Mouse (Mus musculus): ENCODE measurements at regions not wholly inside any gene's neighbourhood (a gene's known extent, or its start where the extent isn't known, plus 50 kb on each side); places are given as distances from the start of the nearest gene placed in this dataset.
"Not testable (repeated sequence)": the region's sequence is repeated elsewhere in the genome, so short reads cannot be mapped to it uniquely, and the experiment has no call there.

- no peak for DNase-seq (ENCODE audit: low read depth, low spot score)
- no peak overlapping the region for H3K27ac ChIP-seq (ENCODE audit: insufficient read depth, low read depth, low read length, poor library complexity, severe bottlenecking)
- H3K9me3 ChIP-seq (ENCODE audit: control insufficient read depth, insufficient read depth, low read depth, low read length): no peaks in the 10 kb centered on the region
- no peaks in the 10 kb centered on the region for H3K36me3 ChIP-seq (ENCODE audit: control insufficient read depth, insufficient read depth, low read length, poor library complexity, severe bottlenecking)
- in situ Hi-C loops (cut with MboI; ENCODE audit: low sequenced_read_pairs in 2 of 2, unreplicated experiment in 2 of 2): no loop called here
- no peak overlapping the region for H3K9ac ChIP-seq (ENCODE audit: insufficient read depth, low read depth, low read length, poor library complexity, severe bottlenecking)
- H3K4me1 ChIP-seq (ENCODE audit: control insufficient read depth in 2 of 2, insufficient read depth in 2 of 2, low read length in 2 of 2, poor library complexity in 1 of 2): no peaks in the 10 kb centered on the region
- H3K4me3 ChIP-seq (ENCODE audit: insufficient read depth in 1 of 2, low read depth in 1 of 2, low read length in 2 of 2, poor library complexity in 1 of 2, severe bottlenecking in 1 of 2): no peak overlapping the region
- TF ChIP-seq ZC3H11A (IDR thresholded peaks at IDR 0.05; ENCODE audit: borderline replicate concordance, low read depth, low read length): no peak
- TF ChIP-seq CHD2 (IDR thresholded peaks at IDR 0.05; ENCODE audit: low read depth, low read length): no peak
- TF ChIP-seq MAFK (IDR thresholded peaks at IDR 0.05; ENCODE audit: insufficient read depth, low read depth, low read length): no peak
- no peak for TF ChIP-seq HCFC1 (IDR thresholded peaks at IDR 0.05; ENCODE audit: borderline replicate concordance, insufficient read depth, low read length)
- no peak for TF ChIP-seq ZNF384 (IDR thresholded peaks at IDR 0.05; ENCODE audit: low read depth, low read length)
These were observed 360.5 kb downstream of the Tlr4 start for GRCm38 (mm10) chr4:67187725-67188510.

GRCm38 (mm10) chr4:67190536-67190935, 363.2 kb downstream of the Tlr4 start:
- no peak overlapping the region for H3K9ac ChIP-seq (ENCODE audit: insufficient read depth, low read depth, low read length, poor library complexity, severe bottlenecking)
- DNase-seq (ENCODE audit: low read depth, low spot score): no peak
- no peaks in the 10 kb centered on the region for H3K9me3 ChIP-seq (ENCODE audit: control insufficient read depth, insufficient read depth, low read depth, low read length)
- no peak overlapping the region for H3K4me3 ChIP-seq (ENCODE audit: insufficient read depth in 1 of 2, low read depth in 1 of 2, low read length in 2 of 2, poor library complexity in 1 of 2, severe bottlenecking in 1 of 2)
- no peak for TF ChIP-seq CHD2 (IDR thresholded peaks at IDR 0.05; ENCODE audit: low read depth, low read length)
- no peak for TF ChIP-seq MAFK (IDR thresholded peaks at IDR 0.05; ENCODE audit: insufficient read depth, low read depth, low read length)
- no peak for TF ChIP-seq ZC3H11A (IDR thresholded peaks at IDR 0.05; ENCODE audit: borderline replicate concordance, low read depth, low read length)
- no peak for TF ChIP-seq HCFC1 (IDR thresholded peaks at IDR 0.05; ENCODE audit: borderline replicate concordance, insufficient read depth, low read length)
- TF ChIP-seq ZNF384 (IDR thresholded peaks at IDR 0.05; ENCODE audit: low read depth, low read length): no peak
- no peaks in the 10 kb centered on the region for H3K4me1 ChIP-seq (ENCODE audit: control insufficient read depth in 2 of 2, insufficient read depth in 2 of 2, low read length in 2 of 2, poor library complexity in 1 of 2)
- H3K36me3 ChIP-seq (ENCODE audit: control insufficient read depth, insufficient read depth, low read length, poor library complexity, severe bottlenecking): no peaks in the 10 kb centered on the region
- no peak overlapping the region for H3K27ac ChIP-seq (ENCODE audit: insufficient read depth, low read depth, low read length, poor library complexity, severe bottlenecking)
- in situ Hi-C loops (cut with MboI; ENCODE audit: low sequenced_read_pairs in 2 of 2, unreplicated experiment in 2 of 2): no loop called here

- no peak for DNase-seq (ENCODE audit: low read depth, low spot score)
- Histone ChIP-seq H3K4me3 (ENCODE audit: insufficient read depth in 1 of 2, low read depth in 1 of 2, low read length in 2 of 2, poor library complexity in 1 of 2, severe bottlenecking in 1 of 2) (no peak overlapping the region), H3K9me3 (ENCODE audit: control insufficient read depth, insufficient read depth, low read depth, low read length) (no peaks in the 10 kb centered on the region), H3K4me1 (ENCODE audit: control insufficient read depth in 2 of 2, insufficient read depth in 2 of 2, low read length in 2 of 2, poor library complexity in 1 of 2) (no peaks in the 10 kb centered on the region), H3K27ac (ENCODE audit: insufficient read depth, low read depth, low read length, poor library complexity, severe bottlenecking) (no peak overlapping the region), H3K36me3 (ENCODE audit: control insufficient read depth, insufficient read depth, low read length, poor library complexity, severe bottlenecking) (no peaks in the 10 kb centered on the region), H3K9ac (ENCODE audit: insufficient read depth, low read depth, low read length, poor library complexity, severe bottlenecking) (no peak overlapping the region)
- no peak for TF ChIP-seq ZC3H11A (IDR thresholded peaks at IDR 0.05; ENCODE audit: borderline replicate concordance, low read depth, low read length)
- TF ChIP-seq MAFK (IDR thresholded peaks at IDR 0.05; ENCODE audit: insufficient read depth, low read depth, low read length): peak; percentile 59; the same call in 1 of the 2 replicates
- in situ Hi-C loops (cut with MboI; ENCODE audit: low sequenced_read_pairs in 2 of 2, unreplicated experiment in 2 of 2): no loop called here
These were observed 367.0 kb downstream of the Tlr4 start for GRCm38 (mm10) chr4:67194425-67194824.

- Histone ChIP-seq H3K27ac (ENCODE audit: insufficient read depth, low read depth, low read length, poor library complexity, severe bottlenecking) (no peak overlapping the region), H3K9me3 (ENCODE audit: control insufficient read depth, insufficient read depth, low read depth, low read length) (no peaks in the 10 kb centered on the region), H3K36me3 (ENCODE audit: control insufficient read depth, insufficient read depth, low read length, poor library complexity, severe bottlenecking) (no peaks in the 10 kb centered on the region), H3K9ac (ENCODE audit: insufficient read depth, low read depth, low read length, poor library complexity, severe bottlenecking) (no peak overlapping the region), H3K4me3 (ENCODE audit: insufficient read depth in 1 of 2, low read depth in 1 of 2, low read length in 2 of 2, poor library complexity in 1 of 2, severe bottlenecking in 1 of 2) (no peak overlapping the region), H3K4me1 (ENCODE audit: control insufficient read depth in 2 of 2, insufficient read depth in 2 of 2, low read length in 2 of 2, poor library complexity in 1 of 2) (no peaks in the 10 kb centered on the region)
- DNase-seq (ENCODE audit: low read depth, low spot score): no peak
- in situ Hi-C loops (cut with MboI; ENCODE audit: low sequenced_read_pairs in 2 of 2, unreplicated experiment in 2 of 2): no loop called here
- TF ChIP-seq ZNF384 (IDR thresholded peaks at IDR 0.05; ENCODE audit: low read depth, low read length) (no peak), CHD2 (IDR thresholded peaks at IDR 0.05; ENCODE audit: low read depth, low read length) (no peak), MAFK (IDR thresholded peaks at IDR 0.05; ENCODE audit: insufficient read depth, low read depth, low read length) (no peak), HCFC1 (IDR thresholded peaks at IDR 0.05; ENCODE audit: borderline replicate concordance, insufficient read depth, low read length) (no peak)
These were observed 369.5 kb downstream of the Tlr4 start for GRCm38 (mm10) chr4:67196907-67197306.

- in situ Hi-C loops (cut with MboI; ENCODE audit: low sequenced_read_pairs in 2 of 2, unreplicated experiment in 2 of 2); H3K27ac ChIP-seq (ENCODE audit: insufficient read depth, low read depth, low read length, poor library complexity, severe bottlenecking); H3K4me1 ChIP-seq (ENCODE audit: control insufficient read depth in 2 of 2, insufficient read depth in 2 of 2, low read length in 2 of 2, poor library complexity in 1 of 2); H3K9me3 ChIP-seq (ENCODE audit: control insufficient read depth, insufficient read depth, low read depth, low read length); H3K4me3 ChIP-seq (ENCODE audit: insufficient read depth in 1 of 2, low read depth in 1 of 2, low read length in 2 of 2, poor library complexity in 1 of 2, severe bottlenecking in 1 of 2); DNase-seq (ENCODE audit: low read depth, low spot score); H3K9ac ChIP-seq (ENCODE audit: insufficient read depth, low read depth, low read length, poor library complexity, severe bottlenecking); H3K36me3 ChIP-seq (ENCODE audit: control insufficient read depth, insufficient read depth, low read length, poor library complexity, severe bottlenecking): not testable (repeated sequence)
These were observed 381.0 kb downstream of the Tlr4 start for GRCm38 (mm10) chr4:67208406-67208805.
